ENCODE assay signal across 31 mouse cellular contexts in the genomic region with DNA sequence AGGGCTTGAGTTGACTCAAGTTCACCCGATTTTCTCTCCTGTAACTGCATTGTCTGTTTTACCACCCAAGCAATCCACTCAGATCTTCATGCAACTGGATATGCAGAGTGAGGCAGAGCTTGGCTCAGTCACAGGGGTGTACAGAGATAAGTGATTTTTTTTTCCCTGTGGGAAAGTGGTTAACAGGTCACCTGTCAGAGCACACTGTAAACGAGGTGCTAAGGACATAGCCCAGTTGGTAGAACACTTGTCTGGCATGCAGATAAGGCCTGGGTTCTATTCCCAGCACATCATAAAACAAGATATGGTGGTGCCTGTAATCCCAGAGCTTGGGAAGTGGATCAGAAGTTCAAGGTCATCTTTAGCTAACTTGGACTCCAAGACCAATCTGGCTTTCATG. TPM values are rescaled to one million over a fixed set of nuclear protein-coding genes. Genes with fewer than 3 reads are reported as not detected.
DNase-seq lines count a peak whose midpoint lies in the region; ATAC-seq and TF ChIP-seq lines count a peak whose summit lies in the region.
"Had no signal": no experiment of that assay in that cellular context is flagged by ENCODE, and none has a peak within 500 bp of the region (broad histone marks: within the 10 kb centered on the region; RNA-seq: fewer than 3 reads in every experiment).

No protein-coding gene starts in this region.

- H3K4me3 ChIP-seq in heart, adult 2 months: no peak overlapping the region
- H3K4me3 ChIP-seq in lung, embryonic 16.5 days (ENCODE audit: low read length): no peak overlapping the region
- no peak overlapping the region for H3K4me3 ChIP-seq in heart, embryonic 13.5 days
- H3K4me3 ChIP-seq in hindbrain, embryonic 16.5 days (ENCODE audit: low read length): no peak overlapping the region
- H3K4me3 ChIP-seq: erythroblast, embryonic 14.5 days; hindbrain, embryonic 12.5 days; kidney, embryonic 15.5 days; left cerebral cortex, adult 2 months; limb, embryonic 13.5 days; liver, embryonic 12.5 days; megakaryocyte, embryonic 14.5 days; midbrain, embryonic 12.5 days; myocyte; neural tube, embryonic 12.5 days had no signal

- no peak for TF ChIP-seq POLR2A in heart, adult 2 months (IDR thresholded peaks at IDR 0.05; ENCODE audit: insufficient read depth, low read depth, low read length)

- intact Hi-C loops in heart, adult 2 months (cut with DNase I): loop anchor here (5.0 kb wide), 1 partner anchor 103 kb away; no protein-coding TSS in a partner anchor
- intact Hi-C loops in heart, postnatal 14 days (cut with DNase I): loop anchor here (5.0 kb wide), 1 partner anchor 48 kb away; no protein-coding TSS in a partner anchor
- intact Hi-C loops in heart, postnatal 10 days (cut with DNase I): no loop called here

- peak; percentile 68; the same call in 1 of the 2 replicates for ATAC-seq in lung, embryonic 16.5 days (ENCODE audit: low read depth)
- ATAC-seq in heart, embryonic 13.5 days (ENCODE audit: extremely low read depth, insufficient number of reproducible peaks, low FRiP score, low TSS enrichment): peak; percentile 63; the same call in 1 of the 2 replicates
- ATAC-seq in hindbrain, embryonic 16.5 days: no peak
- ATAC-seq: forebrain, postnatal 0 days; liver, embryonic 12.5 days; liver, postnatal 0 days had no signal

- WGBS in heart, adult 2 months: 45% methylated on average over 2 of the region's 2 CpGs
- WGBS in lung, embryonic 16.5 days: 34% methylated on average over 2 of the region's 2 CpGs
- 21% methylated on average over 2 of the region's 2 CpGs for WGBS in heart, embryonic 13.5 days
- WGBS in hindbrain, embryonic 16.5 days: 82% methylated on average over 2 of the region's 2 CpGs

- H3K36me3 ChIP-seq in heart, adult 2 months (ENCODE audit: control insufficient read depth, insufficient read depth, low read length): peaks cover 6% of the 10 kb centered on the region
- no peaks in the 10 kb centered on the region for H3K36me3 ChIP-seq in lung, embryonic 16.5 days (ENCODE audit: control insufficient read depth, insufficient read depth, low read length)
- no peaks in the 10 kb centered on the region for H3K36me3 ChIP-seq in heart, embryonic 13.5 days
- no peaks in the 10 kb centered on the region for H3K36me3 ChIP-seq in hindbrain, embryonic 16.5 days (ENCODE audit: control insufficient read depth, insufficient read depth, low read length)
- H3K36me3 ChIP-seq: hindbrain, embryonic 12.5 days; kidney, embryonic 15.5 days; limb, embryonic 13.5 days; liver, embryonic 12.5 days; midbrain, embryonic 12.5 days; neural tube, embryonic 12.5 days had no signal

- no peaks in the 10 kb centered on the region for H3K79me2 ChIP-seq in heart, adult 2 months (replicated peaks; ENCODE audit: control insufficient read depth, insufficient read depth, low read length)

- no peak for TF ChIP-seq CTCF in heart, adult 2 months (IDR thresholded peaks at IDR 0.05)

- H3K4me2 ChIP-seq in lung, embryonic 16.5 days (ENCODE audit: low read depth, low read length): no peak overlapping the region
- H3K4me2 ChIP-seq in heart, embryonic 13.5 days: no peak overlapping the region
- no peak overlapping the region for H3K4me2 ChIP-seq in hindbrain, embryonic 16.5 days (ENCODE audit: low read length)
- H3K4me2 ChIP-seq: hindbrain, embryonic 12.5 days; kidney, embryonic 15.5 days; limb, embryonic 13.5 days; midbrain, embryonic 12.5 days; neural tube, embryonic 12.5 days had no signal

- peak in 1 of 2 experiments; percentile 49 for DNase-seq in heart, adult 2 months
- no peak for DNase-seq in heart, postnatal 14 days
- no peak for DNase-seq in lung, postnatal 4 days
- DNase-seq in heart, postnatal 10 days: peak; percentile 26 to 56
- DNase-seq in liver: no peak
- DNase-seq: adrenal gland, postnatal 36 days; cerebellum, adult 18-20 months; cerebellum, postnatal 10 days; forebrain, postnatal 0 days; gastrocnemius, postnatal 10 days; kidney, adult 11 months; kidney, postnatal 25 days; liver, postnatal 0 days; lung, postnatal 36 days; right cerebral cortex, postnatal 4 days; thymus, adult 18-20 months; thymus, postnatal 36 days had no signal

- H3K9ac ChIP-seq in heart, adult 2 months (ENCODE audit: low read depth, low read length): no peak overlapping the region
- no peak overlapping the region for H3K9ac ChIP-seq in lung, embryonic 16.5 days (ENCODE audit: low read length)
- H3K9ac ChIP-seq in heart, embryonic 13.5 days: no peak overlapping the region
- no peak overlapping the region for H3K9ac ChIP-seq in hindbrain, embryonic 16.5 days (ENCODE audit: low read depth, low read length)
- H3K9ac ChIP-seq: forebrain, postnatal 0 days; hindbrain, embryonic 12.5 days; kidney, embryonic 15.5 days; limb, embryonic 13.5 days; liver, embryonic 12.5 days; liver, postnatal 0 days; midbrain, embryonic 12.5 days; neural tube, embryonic 12.5 days had no signal

- H3K4me1 ChIP-seq in heart, adult 2 months (ENCODE audit: control insufficient read depth, insufficient read depth, low read length): peaks cover 10% of the 10 kb centered on the region
- peaks cover 27% of the 10 kb centered on the region for H3K4me1 ChIP-seq in lung, embryonic 16.5 days (replicated peaks; ENCODE audit: control insufficient read depth, insufficient read depth, low read length)
- H3K4me1 ChIP-seq in heart, embryonic 13.5 days: peaks cover 67% of the 10 kb centered on the region
- H3K4me1 ChIP-seq in hindbrain, embryonic 16.5 days (ENCODE audit: control insufficient read depth, insufficient read depth, low read depth, low read length): no peaks in the 10 kb centered on the region
- H3K4me1 ChIP-seq: hindbrain, embryonic 12.5 days; midbrain, embryonic 12.5 days; neural tube, embryonic 12.5 days had no signal

- no peak overlapping the region for H3K27ac ChIP-seq in heart, adult 2 months
- no peak overlapping the region for H3K27ac ChIP-seq in lung, embryonic 16.5 days (ENCODE audit: low read length)
- H3K27ac ChIP-seq in heart, embryonic 13.5 days (replicated peaks): peak overlapping the region; percentile 82
- no peak overlapping the region for H3K27ac ChIP-seq in hindbrain, embryonic 16.5 days (ENCODE audit: low read depth, low read length)
- H3K27ac ChIP-seq: hindbrain, embryonic 12.5 days; kidney, embryonic 15.5 days; left cerebral cortex, adult 2 months; limb, embryonic 13.5 days; liver, embryonic 12.5 days; midbrain, embryonic 12.5 days; neural tube, embryonic 12.5 days; stomach, postnatal 0 days had no signal

- TF ChIP-seq EP300 in heart, adult 2 months (IDR thresholded peaks at IDR 0.05; ENCODE audit: insufficient read depth, low read depth, low read length): peak; percentile 76; the same call in 1 of the 2 replicates

- peaks cover 2% of the 10 kb centered on the region; the same call in 1 of the 2 replicates for H3K9me3 ChIP-seq in lung, embryonic 16.5 days (ENCODE audit: control insufficient read depth, low read length)
- no peaks in the 10 kb centered on the region for H3K9me3 ChIP-seq in heart, embryonic 13.5 days
- no peaks in the 10 kb centered on the region for H3K9me3 ChIP-seq in hindbrain, embryonic 16.5 days (ENCODE audit: control insufficient read depth, low read length)
- H3K9me3 ChIP-seq: hindbrain, embryonic 12.5 days; kidney, embryonic 15.5 days; limb, embryonic 13.5 days; liver, embryonic 12.5 days; neural tube, embryonic 12.5 days had no signal

- H3K27me3 ChIP-seq in heart, adult 2 months (ENCODE audit: control insufficient read depth, insufficient read depth, low read length): no peaks in the 10 kb centered on the region
- no peaks in the 10 kb centered on the region for H3K27me3 ChIP-seq in lung, embryonic 16.5 days (ENCODE audit: control insufficient read depth, insufficient read depth, low read depth, low read length)
- H3K27me3 ChIP-seq in heart, embryonic 13.5 days (replicated peaks): no peaks in the 10 kb centered on the region
- H3K27me3 ChIP-seq in hindbrain, embryonic 16.5 days (replicated peaks; ENCODE audit: control insufficient read depth, insufficient read depth, low read length): no peaks in the 10 kb centered on the region
- H3K27me3 ChIP-seq: hindbrain, embryonic 12.5 days; kidney, embryonic 15.5 days; neural tube, embryonic 12.5 days had no signal

RNA-seq across cellular contexts. Expression of gene Add3, which starts 14.6 kb away (rescaled TPM):
- total RNA-seq in heart, adult 2 months (2021): 10 to 100 TPM; 38.9 to 50.5 TPM
- 25.2 and 44.5 TPM in 2 replicates for polyA plus RNA-seq in heart, adult 2 months (2012; rRNA removed)
- total RNA-seq in heart, postnatal 14 days (2021): 10 to 100 TPM; 63.4 to 65.2 TPM
- polyA plus RNA-seq in lung, embryonic 16.5 days (2015; fragmentation: Nextera tagmentation; extraction: Ambion mirVana): 91.3 and 101 TPM in 2 replicates
- 120 and 121 TPM in 2 replicates for polyA plus RNA-seq in heart, embryonic 13.5 days (2015; fragmentation: Nextera tagmentation; extraction: Ambion mirVana)
- 10 to 100 TPM; 79.2 to 83.7 TPM for total RNA-seq in heart, postnatal 10 days (2021)
- polyA plus RNA-seq in hindbrain, embryonic 16.5 days (2015; fragmentation: Nextera tagmentation; extraction: Ambion mirVana): 48.5 and 51.6 TPM in 2 replicates

Comparison
In these comparisons a context has a peak if more than half of its experiments do, and no peak if none do; other contexts are left out.
1. DNase-seq: peak in heart, postnatal 10 days (2 of 2); none in heart, postnatal 14 days (0 of 2), lung, postnatal 4 days (0 of 2) and liver (single experiment).